Mouse (Mus musculus) lung, postnatal 10 days (tissue): ENCODE data around the gene Rdh5.

ENCODE experiments used
- DNase-seq: peaks from one replicate; pipeline ENCODE4 v3.0.0; 2021

The Rdh5 gene

GRCm38 (mm10) chr10:128929638-128930378 is 7.1 kb upstream of the Rdh5 start:
- DNase-seq, result peak; percentile 71

GRCm38 (mm10) chr10:128928356-128928755 is 5.7 kb upstream of the Rdh5 start:
- no peak for DNase-seq

GRCm38 (mm10) chr10:128923935-128924334 is 1.2 kb upstream of the Rdh5 start, which contains the start of gene Bloc1s1:
Gene Bloc1s1 (minus strand): TSS chr10:128924035.
- no peak for DNase-seq

- DNase-seq, result peak; percentile 98
Measured at GRCm38 (mm10) chr10:128923013-128923691, 464 bp upstream of the Rdh5 start.

- peak; percentile 31 for DNase-seq
Measured at GRCm38 (mm10) chr10:128921883-128922821, 536 bp downstream of the Rdh5 start.

- DNase-seq, result no peak
Measured at GRCm38 (mm10) chr10:128921251-128921650, 1.4 kb downstream of the Rdh5 start.

- DNase-seq, result peak; percentile 65
Measured at GRCm38 (mm10) chr10:128920736-128921161, 1.9 kb downstream of the Rdh5 start.

GRCm38 (mm10) chr10:128919966-128920365 is 2.7 kb downstream of the Rdh5 start:
- no peak for DNase-seq

GRCm38 (mm10) chr10:128919203-128919631 is 3.5 kb downstream of the Rdh5 start:
- DNase-seq, result peak; percentile 60

- DNase-seq, result peak; percentile 55
Measured at GRCm38 (mm10) chr10:128918246-128918645, 4.4 kb downstream of the Rdh5 start.

- no peak for DNase-seq
Measured at GRCm38 (mm10) chr10:128917400-128917799, 5.3 kb downstream of the Rdh5 start.

- DNase-seq, result no peak
Measured at GRCm38 (mm10) chr10:128916665-128917064, 6.0 kb downstream of the Rdh5 start.

- DNase-seq, result no peak
Measured at GRCm38 (mm10) chr10:128915550-128915949, 7.1 kb downstream of the Rdh5 start.

- DNase-seq, result no peak
Measured at GRCm38 (mm10) chr10:128913696-128914095, 9.0 kb downstream of the Rdh5 start.

- DNase-seq, result peak; percentile 94
Measured at GRCm38 (mm10) chr10:128913219-128913618, 9.5 kb downstream of the Rdh5 start.

- DNase-seq, result no peak
Measured at GRCm38 (mm10) chr10:128912791-128913190, 9.9 kb downstream of the Rdh5 start.

- no peak for DNase-seq
Measured at GRCm38 (mm10) chr10:128912268-128912667, 10.4 kb downstream of the Rdh5 start.

- no peak for DNase-seq
Measured at GRCm38 (mm10) chr10:128911430-128911829, 11.3 kb downstream of the Rdh5 start.

GRCm38 (mm10) chr10:128910066-128910841 is 12.4 kb downstream of the Rdh5 start:
- DNase-seq, result peak; percentile 70

GRCm38 (mm10) chr10:128909567-128910028 is 13.1 kb downstream of the Rdh5 start:
- DNase-seq, result peak; percentile 91

- no peak for DNase-seq
Measured at GRCm38 (mm10) chr10:128908778-128909448, 13.8 kb downstream of the Rdh5 start.
